Mouse (Mus musculus) hindbrain, postnatal 0 days (tissue): ENCODE results near the gene Secisbp2. TPM values are rescaled to one million over a fixed set of nuclear protein-coding genes. Genes with fewer than 3 reads are reported as not detected.
"Not testable (repeated sequence)": the region's sequence is repeated elsewhere in the genome, so short reads cannot be mapped to it uniquely, and the experiment has no call there.

Experiments
- ATAC-seq: fragments of 200-750 bp; cut with Nextera tagmentation; 2 replicates; pipeline ENCODE4 v1.8.0; 2017; ENCODE audit warnings: mild to moderate bottlenecking, moderate TSS enrichment, moderate library complexity
- DNase-seq: peaks from one replicate; pipeline ENCODE4 v3.0.0-alpha.2; 2015; ENCODE audit warnings: low spot score
- H3K27ac ChIP-seq: fragments of 300-500 bp; sonication (generic); 2 replicates; pipeline ENCODE4 v1.5.1; 2014; ENCODE audit warnings: mild to moderate bottlenecking
- H3K27me3 ChIP-seq: fragments of 300-500 bp; sonication (generic); 2 replicates; pipeline ENCODE4 v1.6.1; 2014; ENCODE audit warnings: low read length, mixed read lengths; ENCODE audit not compliant: insufficient read depth
- H3K36me3 ChIP-seq: fragments of 300-500 bp; sonication (generic); 2 replicates; pipeline ENCODE4 v1.6.1; 2014; ENCODE audit warnings: low read length, mixed read lengths; ENCODE audit not compliant: insufficient read depth
- H3K4me1 ChIP-seq: fragments of 300-500 bp; sonication (generic); 2 replicates; pipeline ENCODE4 v1.6.1; 2014; ENCODE audit warnings: antibody characterized with exemption, low read length, mixed read lengths; ENCODE audit not compliant: insufficient read depth
- H3K4me2 ChIP-seq: fragments of 300-500 bp; sonication (generic); 2 replicates; pipeline ENCODE4 v1.6.1; 2014; ENCODE audit warnings: low read depth, mild to moderate bottlenecking, low read length, moderate library complexity, mixed read lengths
- H3K4me3 ChIP-seq: fragments of 300-500 bp; sonication (generic); 2 replicates; pipeline ENCODE4 v1.5.1; 2014; ENCODE audit warnings: low read length
- H3K9ac ChIP-seq: fragments of 300-500 bp; sonication (generic); replicated peaks from 2 replicates; pipeline ENCODE4 v1.6.1; 2014; ENCODE audit warnings: mild to moderate bottlenecking, low read length, moderate library complexity, mixed read lengths
- H3K9me3 ChIP-seq: fragments of 300-500 bp; sonication (generic); 2 replicates; pipeline ENCODE4 v1.6.1; 2016; ENCODE audit warnings: low read length, mixed read lengths
- CTCF ChIP-seq: IDR thresholded peaks from 2 replicates; pipeline ENCODE4 v1.5.1; 2016; ENCODE audit warnings: antibody characterized with exemption, control low read depth, low read depth
- WGBS: fragments of 180-500 bp; shearing (Covaris S2); extraction: QIAGEN DNeasy Blood & Tissue Kit; methylation state at CpG from one replicate; pipeline ENCODE4 v1.1.7; 2014; 5-methylcytosine and 5-hydroxymethylcytosine counted together
- polyA plus RNA-seq: library from polyadenylated mRNA; unstranded; fragments of >200 nt; fragmentation: Nextera tagmentation; extraction: Ambion mirVana; gene quantifications from 2 replicates; pipeline ENCODE4 v1.2.1, GENCODE M21; 2015
- total RNA-seq: library from RNA; depleted of rRNA; stranded (reverse); fragments of >200 nt; gene quantifications from 2 replicates; pipeline ENCODE4 v1.2.3, GENCODE M21; 2014

The Secisbp2 gene
- total and polyA plus RNA-seq, 2 experiments from 2014 or later: 13.7 to 21.8 TPM

GRCm38 (mm10) chr13:51659573-51659972, 8.1 kb downstream of the Secisbp2 start:
- 96% methylated on average over 7 of the region's 7 CpGs for whole genome bisulfite sequencing
- ATAC-seq (no peak), DNase-seq (no peak)
- no peak for TF ChIP-seq CTCF
- Histone ChIP-seq H3K27me3 (no peaks in the 10 kb centered on the region), H3K4me1 (no peaks in the 10 kb centered on the region), H3K4me3 (no peak overlapping the region), H3K9me3 (no peaks in the 10 kb centered on the region), H3K9ac (no peak overlapping the region), H3K27ac (no peak overlapping the region), H3K4me2 (no peak overlapping the region), H3K36me3 (peaks cover 69% of the 10 kb centered on the region)

- peaks cover 65% of the 10 kb centered on the region for H3K36me3 ChIP-seq
- no peak overlapping the region for H3K9ac ChIP-seq
- TF ChIP-seq CTCF: no peak
- H3K27me3 ChIP-seq: no peaks in the 10 kb centered on the region
- H3K4me1 ChIP-seq: no peaks in the 10 kb centered on the region
- no peak for ATAC-seq
- no peak overlapping the region for H3K4me3 ChIP-seq
- H3K9me3 ChIP-seq: no peaks in the 10 kb centered on the region
- no peak overlapping the region for H3K27ac ChIP-seq
- WGBS: 94% methylated on average over 2 of the region's 2 CpGs
- no peak for DNase-seq
- H3K4me2 ChIP-seq: no peak overlapping the region
Observed at GRCm38 (mm10) chr13:51663561-51663960, 12.1 kb downstream of the Secisbp2 start.

GRCm38 (mm10) chr13:51668195-51668594, 16.7 kb downstream of the Secisbp2 start:
- not testable (repeated sequence) for H3K9ac ChIP-seq, H3K4me1 ChIP-seq, H3K9me3 ChIP-seq, H3K27ac ChIP-seq, H3K4me2 ChIP-seq, H3K27me3 ChIP-seq, H3K4me3 ChIP-seq, DNase-seq, ATAC-seq
- peaks cover 53% of the 10 kb centered on the region for H3K36me3 ChIP-seq
- 94% methylated on average over 12 of the region's 12 CpGs for WGBS

GRCm38 (mm10) chr13:51676641-51677040, 25.1 kb downstream of the Secisbp2 start:
- Histone ChIP-seq H3K9ac (no peak overlapping the region), H3K4me3 (no peak overlapping the region), H3K27me3 (no peaks in the 10 kb centered on the region), H3K27ac (no peak overlapping the region), H3K36me3 (peaks cover 67% of the 10 kb centered on the region), H3K4me2 (no peak overlapping the region), H3K9me3 (no peaks in the 10 kb centered on the region), H3K4me1 (no peaks in the 10 kb centered on the region)
- 64% methylated on average over 4 of the region's 4 CpGs for WGBS
- no peak for ATAC-seq
- TF ChIP-seq CTCF: no peak
- peak; percentile 29 for DNase-seq

- H3K9me3 ChIP-seq: no peaks in the 10 kb centered on the region
- no peaks in the 10 kb centered on the region for H3K4me1 ChIP-seq
- no peak overlapping the region for H3K27ac ChIP-seq
- H3K27me3 ChIP-seq: no peaks in the 10 kb centered on the region
- no peak for DNase-seq
- WGBS: 94% methylated on average over 12 of the region's 12 CpGs
- H3K9ac ChIP-seq: no peak overlapping the region
- ATAC-seq: no peak
- no peak overlapping the region for H3K4me3 ChIP-seq
- H3K36me3 ChIP-seq: peaks cover 70% of the 10 kb centered on the region
- no peak overlapping the region for H3K4me2 ChIP-seq
- TF ChIP-seq CTCF: no peak
Observed at GRCm38 (mm10) chr13:51677041-51677440, 25.5 kb downstream of the Secisbp2 start.

GRCm38 (mm10) chr13:51677630-51678185, 26.2 kb downstream of the Secisbp2 start:
- Histone ChIP-seq H3K4me2 (no peak overlapping the region), H3K27ac (no peak overlapping the region), H3K4me3 (no peak overlapping the region), H3K36me3 (peaks cover 73% of the 10 kb centered on the region), H3K27me3 (no peaks in the 10 kb centered on the region), H3K4me1 (no peaks in the 10 kb centered on the region), H3K9me3 (no peaks in the 10 kb centered on the region), H3K9ac (no peak overlapping the region)
- TF ChIP-seq CTCF: no peak
- DNase-seq: no peak
- peak; percentile 22; the same call in 1 of the 2 replicates for ATAC-seq
- WGBS: 87% methylated on average over 7 of the region's 7 CpGs

GRCm38 (mm10) chr13:51678687-51679086, 27.2 kb downstream of the Secisbp2 start:
- Histone ChIP-seq H3K27me3 (no peaks in the 10 kb centered on the region), H3K27ac (no peak overlapping the region), H3K9ac (no peak overlapping the region), H3K4me3 (no peak overlapping the region), H3K4me2 (no peak overlapping the region), H3K36me3 (peaks cover 76% of the 10 kb centered on the region), H3K9me3 (no peaks in the 10 kb centered on the region), H3K4me1 (no peaks in the 10 kb centered on the region)
- no peak for TF ChIP-seq CTCF
- DNase-seq: no peak
- no peak for ATAC-seq
- WGBS: 90% methylated on average over 6 of the region's 6 CpGs
